Comparison of ENCODE assay signal across 25 mouse cellular contexts in the genomic region with DNA sequence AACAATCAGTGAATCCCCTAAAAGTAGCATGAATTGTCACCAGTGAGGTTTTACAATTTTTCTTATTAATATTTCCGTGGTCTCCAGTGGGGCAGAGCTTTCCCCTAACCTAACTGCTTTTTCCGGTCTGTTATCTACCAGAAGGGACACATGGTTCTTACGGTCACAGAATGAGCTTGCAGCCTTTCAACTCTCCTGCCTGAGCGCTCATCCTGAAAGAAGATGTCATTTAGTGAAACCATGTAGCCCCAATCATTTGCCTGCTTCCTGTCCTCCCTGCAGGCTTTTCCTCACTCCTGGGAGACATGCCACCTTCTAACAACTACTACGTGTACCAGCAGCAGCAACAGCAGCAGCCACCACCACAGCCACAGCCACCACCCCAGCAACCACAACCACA. TPM values are rescaled to one million over a fixed set of nuclear protein-coding genes. Genes with fewer than 3 reads are reported as not detected.
"Had no signal": no experiment of that assay in that cellular context is flagged by ENCODE, and none has a peak within 500 bp of the region (broad histone marks: within the 10 kb centered on the region; RNA-seq: fewer than 3 reads in every experiment).

No protein-coding gene starts in this region.

- H3K9ac ChIP-seq: embryonic facial prominence, embryonic 12.5 days; embryonic facial prominence, embryonic 13.5 days; embryonic facial prominence, embryonic 15.5 days; forebrain, embryonic 12.5 days; forebrain, embryonic 13.5 days; forebrain, embryonic 15.5 days; forebrain, postnatal 0 days had no signal

- H3K27me3 ChIP-seq: embryonic facial prominence, embryonic 12.5 days; embryonic facial prominence, embryonic 13.5 days; embryonic facial prominence, embryonic 15.5 days; forebrain, embryonic 12.5 days; forebrain, embryonic 13.5 days; forebrain, embryonic 15.5 days had no signal

- H3K4me3 ChIP-seq: embryonic facial prominence, embryonic 10.5 days; embryonic facial prominence, embryonic 12.5 days; embryonic facial prominence, embryonic 13.5 days; embryonic facial prominence, embryonic 15.5 days; erythroblast, embryonic 14.5 days; forebrain, embryonic 10.5 days; forebrain, embryonic 12.5 days; forebrain, embryonic 13.5 days; forebrain, embryonic 15.5 days; gastrocnemius, adult 2 months; heart, adult 2 months had no signal

- DNase-seq: cerebellum, adult 9-10 months; cerebellum, adult 9-11 months; cerebellum, postnatal 10 days; cerebellum, postnatal 14 days; cerebellum, postnatal 25 days; cerebellum, postnatal 36 days; embryo, embryonic 11 days; forebrain, postnatal 0 days; gastrocnemius, adult 2 months; gastrocnemius, postnatal 10 days; gastrocnemius, postnatal 14 days; gastrocnemius, postnatal 25 days; gastrocnemius, postnatal 36 days; heart, adult 18-20 months; heart, adult 2 months had no signal

- H3K9me3 ChIP-seq: embryonic facial prominence, embryonic 10.5 days; embryonic facial prominence, embryonic 12.5 days; embryonic facial prominence, embryonic 13.5 days; embryonic facial prominence, embryonic 15.5 days; forebrain, embryonic 12.5 days; forebrain, embryonic 13.5 days; forebrain, embryonic 15.5 days had no signal

- H3K4me2 ChIP-seq: embryonic facial prominence, embryonic 12.5 days; embryonic facial prominence, embryonic 13.5 days; embryonic facial prominence, embryonic 15.5 days; forebrain, embryonic 12.5 days; forebrain, embryonic 13.5 days; forebrain, embryonic 15.5 days had no signal

- H3K27ac ChIP-seq: embryonic facial prominence, embryonic 10.5 days; embryonic facial prominence, embryonic 12.5 days; embryonic facial prominence, embryonic 13.5 days; embryonic facial prominence, embryonic 15.5 days; forebrain, embryonic 10.5 days; forebrain, embryonic 12.5 days; forebrain, embryonic 13.5 days; forebrain, embryonic 15.5 days; gastrocnemius, adult 2 months; heart, adult 2 months had no signal

- H3K4me1 ChIP-seq: embryonic facial prominence, embryonic 10.5 days; embryonic facial prominence, embryonic 12.5 days; embryonic facial prominence, embryonic 13.5 days; embryonic facial prominence, embryonic 15.5 days; forebrain, embryonic 10.5 days; forebrain, embryonic 12.5 days; forebrain, embryonic 13.5 days; forebrain, embryonic 15.5 days had no signal

RNA-seq across cellular contexts. Expression of gene C3ar1, which starts 18.4 kb away (rescaled TPM):
- total RNA-seq: common myeloid progenitor, adult 5-6 weeks had no signal
- polyA plus RNA-seq: erythroblast, embryonic 14.5 days had no signal
